Mouse (Mus musculus) layer of hippocampus, postnatal 25 days (tissue): ENCODE results near the gene St6galnac4. TPM values are rescaled to one million over a fixed set of nuclear protein-coding genes. Genes with fewer than 3 reads are reported as not detected.

Experiments
- DNase-seq, 2 experiments: peaks; one replicate each; pipeline ENCODE4 v3.0.0; 2022; ENCODE audit warnings: mixed read lengths in 2 of 2, low spot score in 1 of 2; ENCODE audit errors: extremely low spot score in 1 of 2
- total RNA-seq, 2 experiments: library from RNA; stranded (reverse); gene quantifications; 2 replicates each; pipeline ENCODE4 v1.2.3; 2021

St6galnac4 gene
- total RNA-seq, 2 experiments from 2014 or later: 41.4 to 48.8 TPM

GRCm38 (mm10) chr2:32625212-32625872, 38.4 kb downstream of the St6galnac4 start:
- peak; percentile 69 to 81 for DNase-seq

- DNase-seq: peak; percentile 47 to 54
Observed at GRCm38 (mm10) chr2:32625873-32626694, 39.2 kb downstream of the St6galnac4 start.

- no peak for DNase-seq
Observed at GRCm38 (mm10) chr2:32627266-32628043, 40.6 kb downstream of the St6galnac4 start.

- DNase-seq: no peak
Observed at GRCm38 (mm10) chr2:32628044-32628550, 41.2 kb downstream of the St6galnac4 start.

GRCm38 (mm10) chr2:32628729-32629128, 41.8 kb downstream of the St6galnac4 start:
- DNase-seq: peak; percentile 47 to 62

GRCm38 (mm10) chr2:32629276-32629976, 42.5 kb downstream of the St6galnac4 start:
- no peak for DNase-seq

GRCm38 (mm10) chr2:32630036-32630435, 43.1 kb downstream of the St6galnac4 start:
- DNase-seq: no peak

GRCm38 (mm10) chr2:32631046-32631445, 44.2 kb downstream of the St6galnac4 start:
- DNase-seq: no peak

GRCm38 (mm10) chr2:32631737-32632394, 45.0 kb downstream of the St6galnac4 start:
- DNase-seq: peak; percentile 59 to 80

- DNase-seq: no peak
Observed at GRCm38 (mm10) chr2:32633660-32634059, 46.8 kb downstream of the St6galnac4 start.

- no peak for DNase-seq
Observed at GRCm38 (mm10) chr2:32634277-32635105, 47.6 kb downstream of the St6galnac4 start.

- no peak for DNase-seq
Observed at GRCm38 (mm10) chr2:32636617-32637016, 49.7 kb downstream of the St6galnac4 start.

- DNase-seq: no peak
Observed at GRCm38 (mm10) chr2:32637778-32638281, 50.9 kb downstream of the St6galnac4 start.

- DNase-seq: no peak
Observed at GRCm38 (mm10) chr2:32639632-32640031, 52.7 kb downstream of the St6galnac4 start.

- DNase-seq: no peak
Observed at GRCm38 (mm10) chr2:32640550-32641051, 53.7 kb downstream of the St6galnac4 start.

- no peak for DNase-seq
Observed at GRCm38 (mm10) chr2:32641810-32642209, 54.9 kb downstream of the St6galnac4 start.

- DNase-seq: no peak
Observed at GRCm38 (mm10) chr2:32642813-32643212, 55.9 kb downstream of the St6galnac4 start.

GRCm38 (mm10) chr2:32644083-32644482, 57.2 kb downstream of the St6galnac4 start:
- no peak for DNase-seq
